Mouse (Mus musculus) liver, embryonic 14.5 days (tissue): Measurements from ENCODE around the gene Gm26965.

Experiments
- CTCF ChIP-seq: IDR thresholded peaks from 2 replicates; pipeline ENCODE4 v1.5.1; 2016; ENCODE audit warnings: antibody characterized with exemption, low read depth, control low read depth
- EP300 ChIP-seq: IDR thresholded peaks from 2 replicates; pipeline ENCODE4 v1.6.1; 2016; ENCODE audit warnings: antibody characterized with exemption, low read depth

- TF ChIP-seq CTCF (no peak), EP300 (no peak)
Observed at GRCm38 (mm10) chr13:67527049-67527730, 1.2 kb upstream of the Gm26965 start.
